Mouse (Mus musculus) urinary bladder, postnatal 0 days (tissue): ENCODE data around the gene Evpl. TPM values are rescaled to one million over a fixed set of nuclear protein-coding genes. Genes with fewer than 3 reads are reported as not detected.

Experiments used
- polyA plus RNA-seq: library from polyadenylated mRNA; unstranded; fragments of >200 nt; fragmentation: Nextera tagmentation; extraction: Ambion mirVana; gene quantifications from 2 replicates; pipeline ENCODE4 v1.2.1, GENCODE M21; 2015

The Evpl gene
- 17.0 and 21.1 TPM in 2 replicates for polyA plus RNA-seq

DNA sequence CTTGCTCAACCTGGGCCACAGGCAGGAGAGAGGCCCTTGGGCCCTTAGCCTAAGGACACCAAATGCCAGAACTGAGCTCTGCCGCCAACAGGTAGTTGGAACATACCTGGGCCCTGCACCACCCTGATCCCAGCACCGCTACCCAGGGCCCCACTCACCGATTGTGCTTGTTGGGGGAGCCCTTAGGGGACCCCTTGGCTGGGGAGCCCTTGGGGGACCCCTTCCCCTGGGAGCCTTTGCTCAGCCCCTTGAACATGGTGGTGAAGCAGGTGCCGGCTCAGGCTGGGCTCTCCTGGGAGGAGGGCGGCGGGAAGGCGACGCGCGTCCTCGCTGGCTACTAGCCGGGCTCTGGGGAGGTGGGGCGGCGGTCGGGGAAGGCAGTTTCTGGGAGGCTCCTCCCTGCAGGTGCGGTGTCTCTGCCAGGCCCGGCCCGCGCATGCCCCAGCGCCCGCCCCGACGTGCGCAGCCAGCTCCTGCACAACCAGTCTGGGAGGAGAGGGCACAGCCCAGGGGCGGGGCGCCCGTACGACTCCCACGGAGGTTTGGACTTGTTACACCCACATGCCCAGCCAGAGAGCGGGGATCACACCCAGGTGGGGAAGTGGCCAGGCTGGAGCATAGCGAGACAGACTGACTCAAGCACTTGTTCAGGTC is at the start of gene Evpl:
TSS of gene Evpl (minus strand) at position 336 of the 654 bp plus-strand sequence.

GRCm38 (mm10) chr11:116280751-116281663 is 43.1 kb upstream of the Evpl start, which contains the start of gene Galr2:
Gene Galr2, plus strand, starts transcription at chr11:116280939.

GRCm38 (mm10) chr11:116274045-116274666 is 36.3 kb upstream of the Evpl start, which contains the start of gene Srp68:
Gene Srp68, minus strand, starts transcription at chr11:116274217.

GRCm38 (mm10) chr11:116198639-116199531 is 39.0 kb downstream of the Evpl start, which contains the start of the genes Ten1 and Acox1:
Gene Ten1, plus strand, starts transcription at chr11:116198855.
Gene Acox1, minus strand, starts transcription at chr11:116199045.

Other genes with a start within 250 kb of the Evpl start
- 119 and 133 TPM in 2 replicates for gene Galk1, start 225.4 kb downstream of the Evpl start, polyA plus RNA-seq
- 888 and 961 TPM in 2 replicates for gene H3f3b, start 210.1 kb downstream of the Evpl start, polyA plus RNA-seq
- 10.9 and 11.5 TPM in 2 replicates for gene Unk, start 207.8 kb downstream of the Evpl start, polyA plus RNA-seq
- gene Unc13d, start 160.1 kb downstream of the Evpl start, polyA plus RNA-seq: 8.6 and 9.9 TPM in 2 replicates
- gene Wbp2, start 151.1 kb downstream of the Evpl start, polyA plus RNA-seq: 101 and 115 TPM in 2 replicates
- 33.9 and 35.1 TPM in 2 replicates for gene Trim47, start 110.9 kb downstream of the Evpl start, polyA plus RNA-seq
- gene Trim65, start 106.9 kb downstream of the Evpl start, polyA plus RNA-seq: 2.8 and 3.5 TPM in 2 replicates
- 42.2 and 43.2 TPM in 2 replicates for gene Mrpl38, start 99.2 kb downstream of the Evpl start, polyA plus RNA-seq
- 12.2 and 13.6 TPM in 2 replicates for gene Fbf1, start 69.9 kb downstream of the Evpl start, polyA plus RNA-seq
- 26.7 and 29.4 TPM in 2 replicates for gene Ten1, start 39.2 kb downstream of the Evpl start, polyA plus RNA-seq
- gene Acox1, start 39.0 kb downstream of the Evpl start, polyA plus RNA-seq: 32.0 and 37.1 TPM in 2 replicates
- gene Srp68, start 36.1 kb upstream of the Evpl start, polyA plus RNA-seq: 56.4 and 58.5 TPM in 2 replicates
- 3.9 and 4.6 TPM in 2 replicates for gene Galr2, start 42.9 kb upstream of the Evpl start, polyA plus RNA-seq
- 43.7 and 51.1 TPM in 2 replicates for gene Exoc7, start 69.2 kb upstream of the Evpl start, polyA plus RNA-seq
- 0.19 and 0.45 TPM in 2 replicates for gene Foxj1, start 97.3 kb upstream of the Evpl start, polyA plus RNA-seq
- gene Rnf157, start 175.0 kb upstream of the Evpl start, polyA plus RNA-seq: 3.8 and 5.7 TPM in 2 replicates
- gene Ubald2, start 196.0 kb upstream of the Evpl start, polyA plus RNA-seq: 28.5 and 29.0 TPM in 2 replicates
- 0.15 TPM in 1 of 2 replicates, not detected in the other for gene Qrich2, start 228.2 kb upstream of the Evpl start, polyA plus RNA-seq